In genomic region chr8:104110498-104111134, GRCm38 (mm10) we compare ENCODE assay signal across 13 mouse cellular contexts. TPM values are rescaled to one million over a fixed set of nuclear protein-coding genes. Genes with fewer than 3 reads are reported as not detected.
DNase-seq lines count a peak whose midpoint lies in the region; ATAC-seq lines count a peak whose summit lies in the region.
"Had no signal": no experiment of that assay in that cellular context is flagged by ENCODE, and none has a peak within 500 bp of the region (broad histone marks: within the 10 kb centered on the region; RNA-seq: fewer than 3 reads in every experiment).

No protein-coding gene starts in this region.

- peak overlapping the region; percentile 23; the same call in 1 of the 2 replicates for H3K27ac ChIP-seq in heart, embryonic 16.5 days (ENCODE audit: low read length)
- H3K27ac ChIP-seq in midbrain, embryonic 14.5 days (replicated peaks; ENCODE audit: low read depth, low read length): no peak overlapping the region
- no peak overlapping the region for H3K27ac ChIP-seq in midbrain, embryonic 10.5 days (replicated peaks)
- H3K27ac ChIP-seq: heart, embryonic 15.5 days; neural tube, embryonic 13.5 days had no signal

- WGBS in heart, embryonic 16.5 days: 69% methylated on average over 10 of the region's 10 CpGs
- WGBS in midbrain, embryonic 14.5 days: 92% methylated on average over 10 of the region's 10 CpGs
- WGBS in midbrain, embryonic 10.5 days: 87% methylated on average over 10 of the region's 10 CpGs

- no peak overlapping the region for H3K4me2 ChIP-seq in heart, embryonic 16.5 days (ENCODE audit: low read depth, low read length)
- H3K4me2 ChIP-seq in midbrain, embryonic 14.5 days (ENCODE audit: low read length): no peak overlapping the region
- H3K4me2 ChIP-seq: heart, embryonic 15.5 days; neural tube, embryonic 13.5 days had no signal

- ATAC-seq in heart, embryonic 16.5 days (replicated peaks; ENCODE audit: extremely low read depth, insufficient read depth, low FRiP score): no peak; the same call in 1 of the 2 replicates
- ATAC-seq in megakaryocyte, adult 5-6 weeks (ENCODE audit: poor library complexity, severe bottlenecking): peak; percentile 96
- no peak for ATAC-seq in midbrain, embryonic 14.5 days (ENCODE audit: low FRiP score, low TSS enrichment)
- no peak for ATAC-seq in erythroblast, adult 5-6 weeks (replicated peaks; ENCODE audit: low FRiP score, poor library complexity, severe bottlenecking)

- no peaks in the 10 kb centered on the region for H3K9me3 ChIP-seq in heart, embryonic 16.5 days (replicated peaks; ENCODE audit: control insufficient read depth, low read length)
- H3K9me3 ChIP-seq in midbrain, embryonic 14.5 days (ENCODE audit: control insufficient read depth, low read length): no peaks in the 10 kb centered on the region
- no peaks in the 10 kb centered on the region for H3K9me3 ChIP-seq in midbrain, embryonic 10.5 days (replicated peaks)
- H3K9me3 ChIP-seq: heart, embryonic 15.5 days; neural tube, embryonic 13.5 days had no signal

- peaks cover 4% of the 10 kb centered on the region; the same call in 1 of the 2 replicates for H3K4me1 ChIP-seq in heart, embryonic 16.5 days (ENCODE audit: control insufficient read depth, insufficient read depth, low read length)
- H3K4me1 ChIP-seq in midbrain, embryonic 14.5 days (ENCODE audit: control insufficient read depth, insufficient read depth, low read length): no peaks in the 10 kb centered on the region
- H3K4me1 ChIP-seq in midbrain, embryonic 10.5 days: 0 out of 2 replicates have a peak, but pooled peaks cover 6% of the 10 kb centered on the region
- H3K4me1 ChIP-seq: neural tube, embryonic 13.5 days had no signal

- no peaks in the 10 kb centered on the region for H3K27me3 ChIP-seq in heart, embryonic 16.5 days (ENCODE audit: control insufficient read depth, insufficient read depth, low read length)
- H3K27me3 ChIP-seq in midbrain, embryonic 14.5 days (ENCODE audit: control insufficient read depth, insufficient read depth, low read length): no peaks in the 10 kb centered on the region
- H3K27me3 ChIP-seq in midbrain, embryonic 10.5 days (ENCODE audit: low read depth, poor library complexity, severe bottlenecking): no peaks in the 10 kb centered on the region
- H3K27me3 ChIP-seq: heart, embryonic 15.5 days; neural tube, embryonic 13.5 days had no signal

- no peak overlapping the region for H3K4me3 ChIP-seq in heart, embryonic 16.5 days (ENCODE audit: low read length)
- H3K4me3 ChIP-seq in midbrain, embryonic 14.5 days (replicated peaks; ENCODE audit: low read depth, low read length): no peak overlapping the region
- H3K4me3 ChIP-seq in midbrain, embryonic 10.5 days: no peak overlapping the region
- H3K4me3 ChIP-seq: heart, embryonic 15.5 days; megakaryocyte, embryonic 14.5 days; neural tube, embryonic 13.5 days had no signal

- no peak overlapping the region for H3K9ac ChIP-seq in heart, embryonic 16.5 days (ENCODE audit: low read length)
- H3K9ac ChIP-seq in midbrain, embryonic 14.5 days (replicated peaks; ENCODE audit: low read length): no peak overlapping the region
- H3K9ac ChIP-seq: heart, embryonic 15.5 days; neural tube, embryonic 13.5 days had no signal

- H3K36me3 ChIP-seq in heart, embryonic 16.5 days (ENCODE audit: control insufficient read depth, insufficient read depth): no peaks in the 10 kb centered on the region
- H3K36me3 ChIP-seq in midbrain, embryonic 14.5 days (ENCODE audit: control insufficient read depth, insufficient read depth, low read length): no peaks in the 10 kb centered on the region
- no peaks in the 10 kb centered on the region for H3K36me3 ChIP-seq in midbrain, embryonic 10.5 days
- H3K36me3 ChIP-seq: heart, embryonic 15.5 days; neural tube, embryonic 13.5 days had no signal

- DNase-seq in heart, postnatal 4 days: no peak
- DNase-seq in 416B (ENCODE audit: low read depth): peak; percentile 84
- DNase-seq in brain, adult 2 months (ENCODE audit: low read depth, low spot score): peak; percentile 58
- DNase-seq in midbrain, embryonic 14.5 days: no peak
- DNase-seq in midbrain, embryonic 10.5 days (ENCODE audit: low spot score): no peak
- DNase-seq: cerebellum, adult 11 months; thymus, adult 2 months had no signal

RNA-seq across cellular contexts. Expression of gene Cdh5, which starts 9.2 kb away (rescaled TPM):
- 48.8 and 51.0 TPM in 2 replicates for polyA plus RNA-seq in heart, embryonic 16.5 days (2015; fragmentation: Nextera tagmentation; extraction: Ambion mirVana)
- 100 to 1,000 TPM; 260 to 270 TPM for total RNA-seq in heart, postnatal 4 days (2021)
- 0.52 and 1.1 TPM in 2 replicates for total RNA-seq in megakaryocyte, adult 5-6 weeks (2015)
- total RNA-seq in megakaryocyte, adult 5-6 weeks (2017): 0.37 and 0.57 TPM in 2 replicates
- 5.3 and 12.7 TPM in 2 replicates for polyA plus RNA-seq in midbrain, embryonic 14.5 days (2014; fragmentation: Nextera tagmentation; extraction: Ambion mirVana)
- 12.2 and 13.9 TPM in 2 replicates for polyA plus RNA-seq in midbrain, embryonic 10.5 days (2016; fragmentation: Nextera tagmentation; extraction: Ambion mirVana)
- total RNA-seq in erythroblast, adult 5-6 weeks (2015; ENCODE audit: low replicate concordance): not detected in 2 replicates
- total RNA-seq in erythroblast, adult 5-6 weeks (2017; ENCODE audit: low replicate concordance): not detected in 2 replicates

RNA-seq across cellular contexts. Expression of gene Bean1, which starts 59.6 kb away (rescaled TPM):
- polyA plus RNA-seq in heart, embryonic 16.5 days (2015; fragmentation: Nextera tagmentation; extraction: Ambion mirVana): 0.76 and 0.94 TPM in 2 replicates
- total RNA-seq in heart, postnatal 4 days (2021): 1 to 10 TPM; 4.4 to 5.1 TPM
- 0.16 TPM in 1 of 2 replicates, not detected in the other for total RNA-seq in megakaryocyte, adult 5-6 weeks (2015)
- 0.11 TPM in 1 of 2 replicates, not detected in the other for total RNA-seq in megakaryocyte, adult 5-6 weeks (2017)
- polyA plus RNA-seq in midbrain, embryonic 14.5 days (2014; fragmentation: Nextera tagmentation; extraction: Ambion mirVana): 6.3 and 8.3 TPM in 2 replicates
- 0.20 and 0.56 TPM in 2 replicates for polyA plus RNA-seq in midbrain, embryonic 10.5 days (2016; fragmentation: Nextera tagmentation; extraction: Ambion mirVana)
- not detected in 2 replicates for total RNA-seq in erythroblast, adult 5-6 weeks (2015; ENCODE audit: low replicate concordance)
- not detected in 2 replicates for total RNA-seq in erythroblast, adult 5-6 weeks (2017; ENCODE audit: low replicate concordance)

Comparison
In these comparisons a context has a peak if more than half of its experiments do, and no peak if none do; other contexts are left out.
1. DNase-seq: peak in 416B (single experiment) and brain, adult 2 months (single experiment); none in heart, postnatal 4 days (single experiment), midbrain, embryonic 14.5 days (single experiment) and midbrain, embryonic 10.5 days (single experiment).
2. RNA of gene Cdh5, which starts 9.2 kb away (total RNA-seq): 260 to 270 TPM in heart, postnatal 4 days; 0.37 to 1.1 TPM in megakaryocyte, adult 5-6 weeks and not detected in erythroblast, adult 5-6 weeks; every median in the first group is over 100 times any median in the second.
3. RNA of gene Bean1, which starts 59.6 kb away (total RNA-seq): 4.4 to 5.1 TPM in heart, postnatal 4 days; 0.11 to 0.16 TPM in megakaryocyte, adult 5-6 weeks and not detected in erythroblast, adult 5-6 weeks; every median in the first group is over 4 times any median in the second.